Mouse (Mus musculus) T-helper 17 cell (primary cell): ENCODE data around the gene D430041D05Rik.

Experiments used
- in situ Hi-C, 2 experiments: fragments of 300-600 bp; cut with MboI, MseI; formaldehyde crosslinking; loops; 1 replicate in 1 of 2; 2 replicates in 1 of 2; pipeline ENCODE4 v1.15.1; 2025; ENCODE audit warnings: high pct_unique_total_duplicates in 2 of 2

D430041D05Rik gene

DNA sequence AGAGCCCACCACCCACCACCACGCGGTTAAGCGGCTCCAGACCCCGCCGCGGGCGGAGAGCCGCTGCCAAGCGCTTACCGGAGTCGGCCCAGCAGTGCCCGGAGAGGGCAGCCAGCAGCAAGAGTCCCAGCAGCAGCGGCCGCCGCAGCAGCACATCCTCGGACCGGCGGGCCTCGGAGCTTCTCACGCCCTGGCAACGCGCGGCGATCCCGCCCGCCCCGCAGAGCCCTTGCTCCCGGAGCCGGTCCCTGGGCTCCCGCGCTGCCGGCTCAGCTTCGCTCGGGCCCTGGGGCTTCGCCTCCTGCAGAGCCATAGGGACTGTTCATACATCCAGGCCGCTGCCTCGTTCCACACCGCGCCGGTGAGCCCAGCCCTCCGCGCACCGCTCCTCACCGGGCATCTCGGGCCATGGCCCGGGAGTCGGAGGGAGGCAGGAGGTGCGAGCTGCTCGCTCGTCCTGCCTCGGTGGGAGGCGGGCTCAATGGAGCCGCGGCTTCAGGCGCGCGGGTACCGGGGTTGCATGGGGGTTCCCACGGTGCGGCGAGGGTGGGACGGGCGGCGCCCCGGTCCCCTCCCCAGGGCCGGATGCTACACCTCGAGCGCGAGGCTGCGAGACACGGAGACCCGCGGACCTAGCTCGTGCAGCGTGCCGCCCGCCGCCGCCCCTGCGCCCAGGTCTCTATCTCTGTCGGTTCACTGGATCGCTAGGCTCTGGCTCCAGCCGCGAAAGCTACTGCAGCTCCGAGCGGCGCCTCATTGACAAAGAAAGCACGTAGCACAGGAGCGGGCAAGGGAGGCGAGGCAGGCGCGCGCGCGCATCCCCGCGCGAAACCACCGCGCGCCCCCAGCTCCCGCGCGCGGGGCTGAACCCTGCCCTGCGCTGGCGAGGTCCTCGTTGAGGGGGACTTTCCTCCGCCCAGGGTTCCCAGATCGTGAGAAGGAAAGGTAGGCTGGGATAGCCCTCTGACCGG is 677 bp downstream of the D430041D05Rik start:
- in situ Hi-C loops = loop anchor here (5.0 kb wide), 2 partner anchors 263 to 278 kb away; no protein-coding TSS in a partner anchor

- in situ Hi-C loops = no loop called here
Observed at GRCm38 (mm10) chr2:104408351-104408750, 2.5 kb downstream of the D430041D05Rik start.

- in situ Hi-C loops = no loop called here
Observed at GRCm38 (mm10) chr2:104407913-104408312, 2.9 kb downstream of the D430041D05Rik start.

- in situ Hi-C loops = no loop called here
Observed at GRCm38 (mm10) chr2:104404036-104404435, 6.8 kb downstream of the D430041D05Rik start.

DNA sequence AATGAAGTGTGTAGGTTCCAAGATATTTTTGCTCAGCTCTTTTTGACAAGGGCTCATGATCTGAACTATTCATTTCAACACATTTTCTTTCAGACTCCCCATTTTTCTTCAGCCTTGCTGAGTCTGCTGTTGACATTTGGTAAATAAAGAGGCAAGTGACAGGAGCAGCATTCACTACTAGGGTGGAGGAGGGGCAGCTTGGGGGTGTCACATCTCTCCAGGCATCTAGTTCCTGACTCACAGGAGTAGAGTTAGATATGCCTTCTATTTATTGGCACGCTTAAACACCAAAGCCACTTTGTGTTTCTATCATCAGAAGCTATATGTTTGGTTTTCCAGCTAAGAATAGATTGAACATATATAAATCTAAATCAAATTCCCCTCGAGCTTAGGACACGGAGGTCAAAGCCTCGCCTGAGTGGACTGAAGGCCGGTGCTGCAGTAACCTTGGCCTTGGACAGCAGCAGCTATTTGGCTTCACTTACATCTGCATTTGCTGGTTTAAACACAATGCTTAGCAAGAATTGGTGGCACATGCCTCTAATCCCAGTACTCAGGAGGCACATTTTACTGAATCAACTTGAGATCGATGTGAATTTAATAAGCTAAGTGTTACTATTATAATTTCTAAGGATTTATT is 12.0 kb downstream of the D430041D05Rik start:
- in situ Hi-C loops = loop anchor here in 1 of 2 experiments (10.0 kb wide), 1 partner anchor 706 kb away; no protein-coding TSS in a partner anchor

DNA sequence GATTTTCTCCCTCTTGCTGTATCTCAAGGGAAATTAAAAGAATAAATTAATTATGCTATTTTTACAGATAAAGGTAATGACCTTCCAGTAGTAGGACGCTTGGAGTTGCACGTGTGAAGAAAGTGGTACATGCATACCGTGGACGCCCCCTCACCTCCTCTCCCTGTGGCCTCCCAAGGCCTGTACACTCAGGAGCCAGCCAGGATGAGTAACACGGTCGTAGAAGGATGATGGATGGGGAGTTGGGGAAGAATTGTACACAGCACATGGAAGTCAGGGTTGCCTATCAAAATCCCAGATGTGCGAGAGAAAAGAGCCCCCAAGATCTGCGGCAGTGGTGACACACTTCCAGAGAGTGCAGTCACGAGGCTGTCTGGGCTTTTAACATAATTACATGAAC is 14.9 kb downstream of the D430041D05Rik start:
- in situ Hi-C loops = loop anchor here in 1 of 2 experiments (10.0 kb wide), 1 partner anchor 709 kb away; no protein-coding TSS in a partner anchor

DNA sequence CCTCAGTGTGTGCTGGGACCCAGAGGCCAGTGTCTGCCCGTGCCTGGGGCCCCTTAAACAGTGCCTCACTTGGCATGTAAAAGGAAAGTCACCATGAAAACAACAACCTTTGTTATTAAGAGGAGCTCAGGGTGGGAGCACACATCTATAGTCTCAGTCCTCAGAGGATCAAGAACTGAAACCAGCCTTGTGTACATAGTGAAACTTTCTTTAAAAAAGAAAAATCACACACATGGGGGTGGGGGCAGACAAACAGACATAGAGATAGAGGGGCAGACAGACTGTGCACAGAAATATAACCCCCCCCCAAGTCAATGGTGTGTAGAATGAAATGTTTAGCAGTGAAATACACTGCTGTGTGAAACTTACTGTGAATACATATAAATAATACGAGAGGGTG is 16.0 kb downstream of the D430041D05Rik start:
- in situ Hi-C loops = loop anchor here (5.0 to 10.0 kb wide), 2 partner anchors 77 to 710 kb away; no protein-coding TSS in a partner anchor

GRCm38 (mm10) chr2:104392700-104393312 is 18.0 kb downstream of the D430041D05Rik start:
- in situ Hi-C loops = loop anchor here (5.0 to 10.0 kb wide), 2 partner anchors 76 to 712 kb away; no protein-coding TSS in a partner anchor

DNA sequence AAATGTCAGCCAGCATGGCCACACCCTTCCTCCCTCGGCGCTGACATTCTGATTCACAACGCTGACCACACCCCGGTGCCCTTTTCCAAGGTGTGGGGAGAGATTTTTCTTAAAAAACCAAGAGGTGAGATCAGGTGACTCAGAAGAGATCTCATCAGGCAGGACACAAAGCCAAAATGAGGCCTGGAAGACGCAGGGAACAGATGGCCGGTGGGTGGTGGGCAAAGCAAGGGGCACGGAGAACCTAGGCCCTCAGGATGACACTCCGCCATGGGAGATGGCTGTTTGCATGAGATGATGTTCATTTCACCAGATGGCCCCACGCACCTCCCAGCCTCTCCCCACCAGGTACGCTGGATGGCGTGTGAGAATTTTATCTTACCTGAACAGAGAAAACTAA is 21.6 kb downstream of the D430041D05Rik start:
- in situ Hi-C loops = no loop called here

GRCm38 (mm10) chr2:104385941-104386340 is 24.9 kb downstream of the D430041D05Rik start:
- in situ Hi-C loops = no loop called here

DNA sequence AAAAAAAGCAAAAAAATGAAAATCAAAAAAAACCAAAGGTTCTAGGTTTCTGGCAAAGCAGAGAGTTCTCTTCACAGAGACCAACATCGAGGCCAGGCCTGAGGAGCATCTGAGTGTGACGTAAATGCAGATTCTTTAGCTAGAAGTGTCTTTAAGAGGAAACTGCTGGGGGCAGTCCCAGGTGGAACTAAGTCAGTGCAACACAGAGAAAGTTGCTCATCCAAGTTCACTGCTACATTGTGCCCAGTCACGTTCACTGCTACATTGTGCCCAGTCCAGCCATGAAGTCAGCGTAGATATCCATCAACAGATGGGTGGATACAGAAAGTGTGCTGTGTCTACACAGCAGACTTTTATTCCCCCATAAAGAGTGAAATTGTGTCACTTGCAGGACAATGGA is 27.2 kb downstream of the D430041D05Rik start:
- in situ Hi-C loops = no loop called here

- in situ Hi-C loops = no loop called here
Observed at GRCm38 (mm10) chr2:104382813-104383212, 28.0 kb downstream of the D430041D05Rik start.

DNA sequence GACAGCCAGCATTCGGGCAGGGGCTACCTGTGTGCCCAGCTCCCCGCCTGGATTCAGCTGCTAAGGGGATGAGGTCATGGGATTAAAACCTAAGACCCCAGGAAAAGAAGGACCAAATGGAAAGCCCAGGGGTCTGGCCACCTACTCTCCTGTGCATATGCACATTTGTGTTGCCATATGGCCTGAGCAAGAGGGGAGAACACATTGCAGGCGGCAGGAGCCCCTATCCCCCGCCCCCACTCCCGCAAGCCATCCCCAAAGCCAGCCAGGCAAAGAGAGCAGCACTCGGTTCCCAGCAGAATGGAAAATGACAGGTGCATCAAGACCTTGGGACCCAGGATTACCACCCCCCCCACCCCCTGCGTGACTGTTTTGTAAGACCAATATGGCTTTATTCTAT is 31.5 kb downstream of the D430041D05Rik start:
- in situ Hi-C loops = no loop called here

GRCm38 (mm10) chr2:104378791-104379190 is 32.0 kb downstream of the D430041D05Rik start:
- in situ Hi-C loops = no loop called here

GRCm38 (mm10) chr2:104377990-104378389 is 32.8 kb downstream of the D430041D05Rik start:
- in situ Hi-C loops = no loop called here

DNA sequence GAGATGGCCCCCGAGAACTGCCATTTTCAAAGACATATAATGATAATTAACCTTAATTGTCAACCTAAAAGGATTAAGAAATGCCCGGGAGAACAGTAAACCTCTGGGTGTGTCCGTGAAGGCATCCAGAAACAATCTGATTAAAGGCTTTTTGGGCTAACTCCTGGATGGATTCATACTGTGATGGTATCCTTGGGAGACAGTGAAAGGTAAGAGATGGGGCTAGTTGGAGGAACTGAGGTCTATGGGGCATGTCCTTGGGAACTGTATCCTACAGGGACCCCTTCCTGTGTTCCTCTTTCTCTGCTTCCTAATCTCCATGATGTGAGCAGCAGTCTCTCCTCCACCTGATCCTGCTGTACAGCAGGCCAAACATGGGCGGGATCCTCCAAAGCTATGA is 38.7 kb downstream of the D430041D05Rik start:
- in situ Hi-C loops = no loop called here

DNA sequence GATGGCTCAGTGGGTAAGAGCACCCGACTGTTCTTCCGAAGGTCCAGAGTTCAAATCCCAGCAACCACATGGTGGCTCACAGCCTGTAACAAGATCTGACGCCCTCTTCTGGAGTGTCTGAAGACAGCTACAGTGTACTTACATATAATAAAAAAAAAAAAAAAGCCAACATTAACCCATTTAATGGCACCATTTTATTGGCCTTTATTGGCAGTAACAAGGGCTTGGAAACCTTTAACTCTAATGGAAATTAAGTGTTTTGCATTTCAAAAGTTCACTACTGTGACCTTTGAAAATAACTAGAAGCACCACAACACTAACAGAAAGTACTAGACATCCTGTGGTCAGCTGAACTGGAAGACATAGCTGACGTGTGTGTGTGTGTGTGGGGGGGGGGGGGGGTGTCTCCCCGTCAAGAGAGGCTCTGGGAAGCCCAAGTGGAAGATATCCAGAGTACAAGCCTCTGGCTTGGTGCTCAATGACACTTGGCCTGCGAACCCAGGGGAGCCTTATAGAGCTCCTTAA is 39.1 kb downstream of the D430041D05Rik start:
- in situ Hi-C loops = no loop called here

DNA sequence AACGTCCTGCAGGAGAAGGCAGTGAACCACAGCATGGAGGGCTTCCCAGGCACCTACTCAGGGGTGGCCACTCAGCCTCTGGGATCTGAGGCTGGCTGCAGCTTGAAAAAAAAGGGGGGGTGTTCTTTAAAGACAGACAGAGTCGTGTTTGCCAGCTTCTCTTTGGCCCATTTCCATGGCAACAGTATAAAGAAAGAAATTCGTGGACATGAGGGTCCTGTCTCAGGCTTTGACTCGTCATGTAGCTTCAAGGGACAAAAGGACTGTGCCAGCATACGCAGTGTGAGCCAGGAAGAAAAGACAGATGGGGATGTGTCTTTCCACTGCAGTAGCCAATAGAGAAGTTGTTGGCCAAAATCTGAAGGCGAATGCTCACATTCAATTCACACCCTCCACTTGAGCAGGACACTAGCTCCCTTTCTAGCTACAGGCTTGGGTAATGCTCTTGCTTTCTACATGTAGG is 42.9 kb downstream of the D430041D05Rik start:
- in situ Hi-C loops = no loop called here

- in situ Hi-C loops = no loop called here
Observed at GRCm38 (mm10) chr2:104367291-104367690, 43.5 kb downstream of the D430041D05Rik start.

GRCm38 (mm10) chr2:104359305-104359704 is 51.5 kb downstream of the D430041D05Rik start:
- in situ Hi-C loops = no loop called here

DNA sequence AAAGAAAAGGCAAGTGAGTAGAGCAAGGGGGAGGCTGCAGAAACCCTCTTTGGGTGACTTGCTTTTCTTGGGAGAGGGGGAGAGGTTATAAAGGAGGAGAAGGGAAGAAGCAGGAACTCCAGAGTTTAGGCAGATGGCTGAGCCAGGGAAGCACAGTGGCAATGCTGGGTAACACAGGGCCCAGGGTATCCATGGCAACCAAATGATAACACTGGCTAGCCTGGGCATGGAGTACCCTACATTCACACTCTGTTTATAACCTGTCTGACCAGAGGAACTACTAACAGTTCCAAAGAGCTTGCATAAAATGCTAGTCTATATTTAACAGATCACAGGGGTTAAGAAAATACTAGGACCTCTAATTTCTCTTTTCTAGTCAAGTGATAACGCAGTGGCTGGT is 51.9 kb downstream of the D430041D05Rik start:
- in situ Hi-C loops = no loop called here
